ENCODE assay signal across 14 mouse cellular contexts in genomic region chr2:32213000-32213399, GRCm38 (mm10). TPM values are rescaled to one million over a fixed set of nuclear protein-coding genes. Genes with fewer than 3 reads are reported as not detected.
DNase-seq lines count a peak whose midpoint lies in the region; ATAC-seq and TF ChIP-seq lines count a peak whose summit lies in the region.
"Had no signal": no experiment of that assay in that cellular context is flagged by ENCODE, and none has a peak within 500 bp of the region (broad histone marks: within the 10 kb centered on the region; RNA-seq: fewer than 3 reads in every experiment).

No protein-coding gene starts in this region.

- H3K27me3 ChIP-seq in forebrain, embryonic 14.5 days (replicated peaks; ENCODE audit: control insufficient read depth, insufficient read depth, low read length), result no peaks in the 10 kb centered on the region
- H3K27me3 ChIP-seq in forebrain, embryonic 10.5 days (ENCODE audit: poor library complexity, severe bottlenecking), result no peaks in the 10 kb centered on the region
- H3K27me3 ChIP-seq in hindbrain, postnatal 0 days (ENCODE audit: insufficient read depth, low read length), result no peaks in the 10 kb centered on the region
- H3K27me3 ChIP-seq in hindbrain, embryonic 12.5 days, result no peaks in the 10 kb centered on the region
- no peaks in the 10 kb centered on the region for H3K27me3 ChIP-seq in neural tube, embryonic 13.5 days
- no peaks in the 10 kb centered on the region for H3K27me3 ChIP-seq in stomach, embryonic 15.5 days (replicated peaks)
- H3K27me3 ChIP-seq: embryonic facial prominence, embryonic 13.5 days; midbrain, embryonic 12.5 days had no signal

- ATAC-seq in forebrain, embryonic 14.5 days, result no peak
- no peak for ATAC-seq in hindbrain, postnatal 0 days
- ATAC-seq in hindbrain, embryonic 12.5 days (ENCODE audit: low FRiP score), result no peak
- no peak for ATAC-seq in neural tube, embryonic 13.5 days (ENCODE audit: low read depth)
- no peak for ATAC-seq in stomach, embryonic 15.5 days (ENCODE audit: insufficient read depth, low FRiP score, low read depth)
- ATAC-seq: CD4-positive, CD25-positive, alpha-beta regulatory T cell, adult 4 months had no signal

- WGBS in forebrain, embryonic 14.5 days, result 60% methylated on average over 10 of the region's 10 CpGs
- WGBS in forebrain, embryonic 10.5 days, result 94% methylated on average over 10 of the region's 10 CpGs
- WGBS in hindbrain, postnatal 0 days, result 38% methylated on average over 10 of the region's 10 CpGs
- 80% methylated on average over 10 of the region's 10 CpGs for WGBS in hindbrain, embryonic 12.5 days
- WGBS in neural tube, embryonic 13.5 days, result 56% methylated on average over 10 of the region's 10 CpGs
- 63% methylated on average over 10 of the region's 10 CpGs for WGBS in stomach, embryonic 15.5 days

- H3K4me3 ChIP-seq in forebrain, embryonic 14.5 days (ENCODE audit: low read depth, low read length), result no peak overlapping the region
- no peak overlapping the region for H3K4me3 ChIP-seq in forebrain, embryonic 10.5 days
- H3K4me3 ChIP-seq in hindbrain, postnatal 0 days (ENCODE audit: low read length), result no peak overlapping the region
- no peak overlapping the region for H3K4me3 ChIP-seq in hindbrain, embryonic 12.5 days
- H3K4me3 ChIP-seq in neural tube, embryonic 13.5 days, result no peak overlapping the region
- no peak overlapping the region for H3K4me3 ChIP-seq in stomach, embryonic 15.5 days (replicated peaks)
- H3K4me3 ChIP-seq: embryonic facial prominence, embryonic 13.5 days; left cerebral cortex, adult 2 months; midbrain, embryonic 12.5 days had no signal

- no peak overlapping the region for H3K4me2 ChIP-seq in forebrain, embryonic 14.5 days (ENCODE audit: low read length)
- no peak overlapping the region for H3K4me2 ChIP-seq in hindbrain, postnatal 0 days (ENCODE audit: low read depth, low read length)
- no peak overlapping the region for H3K4me2 ChIP-seq in hindbrain, embryonic 12.5 days (replicated peaks)
- no peak overlapping the region for H3K4me2 ChIP-seq in neural tube, embryonic 13.5 days
- no peak overlapping the region for H3K4me2 ChIP-seq in stomach, embryonic 15.5 days
- H3K4me2 ChIP-seq: embryonic facial prominence, embryonic 13.5 days; midbrain, embryonic 12.5 days had no signal

- no peaks in the 10 kb centered on the region for H3K9me3 ChIP-seq in forebrain, embryonic 14.5 days (replicated peaks; ENCODE audit: control insufficient read depth, low read length)
- H3K9me3 ChIP-seq in forebrain, embryonic 10.5 days, result no peaks in the 10 kb centered on the region
- no peaks in the 10 kb centered on the region for H3K9me3 ChIP-seq in hindbrain, postnatal 0 days (ENCODE audit: low read length)
- no peaks in the 10 kb centered on the region for H3K9me3 ChIP-seq in hindbrain, embryonic 12.5 days (replicated peaks)
- no peaks in the 10 kb centered on the region for H3K9me3 ChIP-seq in neural tube, embryonic 13.5 days
- no peaks in the 10 kb centered on the region for H3K9me3 ChIP-seq in stomach, embryonic 15.5 days
- H3K9me3 ChIP-seq: embryonic facial prominence, embryonic 13.5 days; midbrain, embryonic 12.5 days had no signal

- no peaks in the 10 kb centered on the region for H3K4me1 ChIP-seq in forebrain, embryonic 14.5 days (ENCODE audit: control insufficient read depth, insufficient read depth, low read length)
- no peaks in the 10 kb centered on the region for H3K4me1 ChIP-seq in forebrain, embryonic 10.5 days
- H3K4me1 ChIP-seq in hindbrain, postnatal 0 days (ENCODE audit: insufficient read depth, low read length), result no peaks in the 10 kb centered on the region
- H3K4me1 ChIP-seq in hindbrain, embryonic 12.5 days, result no peaks in the 10 kb centered on the region
- H3K4me1 ChIP-seq in neural tube, embryonic 13.5 days (replicated peaks), result peaks cover 9% of the 10 kb centered on the region
- H3K4me1 ChIP-seq in stomach, embryonic 15.5 days, result no peaks in the 10 kb centered on the region
- H3K4me1 ChIP-seq: embryonic facial prominence, embryonic 13.5 days; midbrain, embryonic 12.5 days had no signal

- 0 out of 2 replicates have a peak overlapping the region, but pooled peaks have one; percentile 27 for H3K27ac ChIP-seq in forebrain, embryonic 14.5 days (ENCODE audit: low read depth, low read length)
- H3K27ac ChIP-seq in forebrain, embryonic 10.5 days, result no peak overlapping the region
- no peak overlapping the region for H3K27ac ChIP-seq in hindbrain, postnatal 0 days
- H3K27ac ChIP-seq in hindbrain, embryonic 12.5 days, result no peak overlapping the region
- peak overlapping the region; percentile 65 for H3K27ac ChIP-seq in neural tube, embryonic 13.5 days (replicated peaks)
- H3K27ac ChIP-seq in stomach, embryonic 15.5 days, result 0 out of 2 replicates have a peak overlapping the region, but pooled peaks have one; percentile 8
- H3K27ac ChIP-seq: embryonic facial prominence, embryonic 13.5 days; left cerebral cortex, adult 2 months; midbrain, embryonic 12.5 days had no signal

- peak; percentile 19 for DNase-seq in forebrain, embryonic 14.5 days (ENCODE audit: low spot score)
- no peak for DNase-seq in forebrain, embryonic 10.5 days (ENCODE audit: extremely low spot score, low spot score)
- peak; percentile 12 for DNase-seq in hindbrain, postnatal 0 days (ENCODE audit: low spot score)
- no peak for DNase-seq in neural tube, embryonic 10.5 days (ENCODE audit: extremely low spot score, low spot score)
- DNase-seq in embryo, embryonic 11 days, result no peak
- DNase-seq: kidney, adult 8-10 months; liver had no signal

- H3K36me3 ChIP-seq in forebrain, embryonic 14.5 days (ENCODE audit: control insufficient read depth, insufficient read depth, low read length), result peaks cover 99% of the 10 kb centered on the region
- H3K36me3 ChIP-seq in forebrain, embryonic 10.5 days (replicated peaks), result peaks cover 100% of the 10 kb centered on the region
- peaks cover 96% of the 10 kb centered on the region for H3K36me3 ChIP-seq in hindbrain, postnatal 0 days (ENCODE audit: insufficient read depth, low read length)
- peaks cover 100% of the 10 kb centered on the region for H3K36me3 ChIP-seq in hindbrain, embryonic 12.5 days
- peaks cover 100% of the 10 kb centered on the region for H3K36me3 ChIP-seq in neural tube, embryonic 13.5 days
- peaks cover 90% of the 10 kb centered on the region for H3K36me3 ChIP-seq in stomach, embryonic 15.5 days

- no peak for TF ChIP-seq CTCF in hindbrain, postnatal 0 days (IDR thresholded peaks at IDR 0.05; ENCODE audit: low read depth)

- no peak overlapping the region for H3K9ac ChIP-seq in forebrain, embryonic 14.5 days (ENCODE audit: low read length)
- H3K9ac ChIP-seq in hindbrain, postnatal 0 days (replicated peaks; ENCODE audit: low read length), result no peak overlapping the region
- H3K9ac ChIP-seq in hindbrain, embryonic 12.5 days, result no peak overlapping the region
- H3K9ac ChIP-seq in neural tube, embryonic 13.5 days, result 0 out of 2 replicates have a peak overlapping the region, but pooled peaks have one; percentile 5
- H3K9ac ChIP-seq in stomach, embryonic 15.5 days, result no peak overlapping the region
- H3K9ac ChIP-seq: embryonic facial prominence, embryonic 13.5 days; midbrain, embryonic 12.5 days had no signal

RNA-seq across cellular contexts. Expression of gene Pomt1, which starts 23.4 kb away (rescaled TPM):
- 22.3 and 27.1 TPM in 2 replicates for polyA plus RNA-seq in forebrain, embryonic 14.5 days (2014; fragmentation: Nextera tagmentation; extraction: Ambion mirVana)
- polyA plus RNA-seq in forebrain, embryonic 10.5 days (2016; fragmentation: Nextera tagmentation; extraction: Ambion mirVana), result 26.6 and 29.7 TPM in 2 replicates
- total RNA-seq in hindbrain, postnatal 0 days (2014; rRNA removed), result 41.2 and 41.8 TPM in 2 replicates
- polyA plus RNA-seq in hindbrain, postnatal 0 days (2015; fragmentation: Nextera tagmentation; extraction: Ambion mirVana), result 18.0 and 19.4 TPM in 2 replicates
- polyA plus RNA-seq in hindbrain, embryonic 12.5 days (2016; fragmentation: Nextera tagmentation; extraction: Ambion mirVana), result 25.5 and 25.9 TPM in 2 replicates
- polyA plus RNA-seq in neural tube, embryonic 13.5 days (2015; fragmentation: Nextera tagmentation; extraction: Ambion mirVana), result 25.8 and 25.9 TPM in 2 replicates
- 23.5 and 27.8 TPM in 2 replicates for polyA plus RNA-seq in stomach, embryonic 15.5 days (2015; fragmentation: Nextera tagmentation; extraction: Ambion mirVana)

RNA-seq across cellular contexts. Expression of gene Uck1, which starts 47.0 kb away (rescaled TPM):
- 84.2 and 96.6 TPM in 2 replicates for polyA plus RNA-seq in forebrain, embryonic 14.5 days (2014; fragmentation: Nextera tagmentation; extraction: Ambion mirVana)
- 83.6 and 91.4 TPM in 2 replicates for polyA plus RNA-seq in forebrain, embryonic 10.5 days (2016; fragmentation: Nextera tagmentation; extraction: Ambion mirVana)
- total RNA-seq in hindbrain, postnatal 0 days (2014; rRNA removed), result 115 and 138 TPM in 2 replicates
- 90.8 and 92.5 TPM in 2 replicates for polyA plus RNA-seq in hindbrain, postnatal 0 days (2015; fragmentation: Nextera tagmentation; extraction: Ambion mirVana)
- polyA plus RNA-seq in hindbrain, embryonic 12.5 days (2016; fragmentation: Nextera tagmentation; extraction: Ambion mirVana), result 61.8 and 67.3 TPM in 2 replicates
- 68.3 and 75.5 TPM in 2 replicates for polyA plus RNA-seq in neural tube, embryonic 13.5 days (2015; fragmentation: Nextera tagmentation; extraction: Ambion mirVana)
- 59.6 and 65.4 TPM in 2 replicates for polyA plus RNA-seq in stomach, embryonic 15.5 days (2015; fragmentation: Nextera tagmentation; extraction: Ambion mirVana)

Comparison
In these comparisons a context has a peak if more than half of its experiments do, and no peak if none do; other contexts are left out.
1. DNase-seq: peak in forebrain, embryonic 14.5 days (single experiment) and hindbrain, postnatal 0 days (single experiment); none in forebrain, embryonic 10.5 days (single experiment), neural tube, embryonic 10.5 days (single experiment) and embryo, embryonic 11 days (single experiment).
2. H3K27ac ChIP-seq: peak in forebrain, embryonic 14.5 days (single experiment), neural tube, embryonic 13.5 days (single experiment) and stomach, embryonic 15.5 days (single experiment); none in forebrain, embryonic 10.5 days (single experiment), hindbrain, postnatal 0 days (single experiment) and hindbrain, embryonic 12.5 days (single experiment).